Comparison of ENCODE assay signal across 17 mouse cellular contexts in the genomic region with DNA sequence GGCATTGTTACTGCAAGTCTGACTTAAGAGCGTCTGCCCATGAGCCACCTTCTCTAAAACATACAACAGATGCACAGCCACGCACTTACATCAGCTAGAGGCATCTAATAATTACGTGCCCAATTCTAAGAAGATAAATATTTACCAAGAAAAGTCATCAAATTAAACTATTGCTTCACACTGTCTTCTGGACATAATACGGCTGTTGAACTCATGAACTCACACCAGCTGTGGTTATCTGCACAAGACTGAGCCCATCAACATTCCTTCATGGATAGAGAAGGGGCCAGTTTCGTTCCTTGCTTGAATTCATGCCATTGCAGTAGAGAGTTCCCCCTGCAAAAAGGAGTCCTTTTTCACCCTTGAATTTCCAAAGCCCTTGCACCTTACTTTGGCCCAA. TPM values are rescaled to one million over a fixed set of nuclear protein-coding genes. Genes with fewer than 3 reads are reported as not detected.
DNase-seq lines count a peak whose midpoint lies in the region; ATAC-seq and TF ChIP-seq lines count a peak whose summit lies in the region.
"Had no signal": no experiment of that assay in that cellular context is flagged by ENCODE, and none has a peak within 500 bp of the region (broad histone marks: within the 10 kb centered on the region; RNA-seq: fewer than 3 reads in every experiment).

No protein-coding gene starts in this region.

- ATAC-seq in kidney, embryonic 15.5 days (replicated peaks; ENCODE audit: low FRiP score) = no peak
- ATAC-seq in kidney, embryonic 14.5 days (ENCODE audit: low FRiP score, low TSS enrichment) = no peak
- peak; percentile 89 for ATAC-seq in lung, postnatal 0 days
- peak; percentile 52; the same call in 1 of the 2 replicates for ATAC-seq in stomach, embryonic 16.5 days (ENCODE audit: insufficient read depth, low FRiP score)
- ATAC-seq in forebrain, embryonic 15.5 days (replicated peaks) = no peak
- ATAC-seq: forebrain, embryonic 13.5 days had no signal

- peak overlapping the region; percentile 10 for H3K4me3 ChIP-seq in heart, embryonic 10.5 days
- no peak overlapping the region for H3K4me3 ChIP-seq in kidney, embryonic 15.5 days (replicated peaks)
- no peak overlapping the region for H3K4me3 ChIP-seq in kidney, embryonic 14.5 days (ENCODE audit: low read length)
- no peak overlapping the region for H3K4me3 ChIP-seq in lung, postnatal 0 days (ENCODE audit: low read depth, low read length)
- no peak overlapping the region for H3K4me3 ChIP-seq in stomach, embryonic 16.5 days (replicated peaks; ENCODE audit: low read length)
- H3K4me3 ChIP-seq in forebrain, embryonic 15.5 days = no peak overlapping the region
- H3K4me3 ChIP-seq: forebrain, embryonic 13.5 days; hindbrain, embryonic 15.5 days; limb, embryonic 13.5 days; liver, embryonic 15.5 days; midbrain, embryonic 10.5 days had no signal

- TF ChIP-seq EP300 in lung, postnatal 0 days (IDR thresholded peaks at IDR 0.05) = peak; percentile 88

- H3K36me3 ChIP-seq in heart, embryonic 10.5 days = 0 out of 2 replicates have a peak, but pooled peaks cover 8% of the 10 kb centered on the region
- 0 out of 2 replicates have a peak, but pooled peaks cover 4% of the 10 kb centered on the region for H3K36me3 ChIP-seq in kidney, embryonic 15.5 days
- no peaks in the 10 kb centered on the region for H3K36me3 ChIP-seq in kidney, embryonic 14.5 days (ENCODE audit: control insufficient read depth, insufficient read depth, low read length)
- H3K36me3 ChIP-seq in lung, postnatal 0 days (ENCODE audit: insufficient read depth, low read length) = no peaks in the 10 kb centered on the region
- no peaks in the 10 kb centered on the region for H3K36me3 ChIP-seq in stomach, embryonic 16.5 days (ENCODE audit: control insufficient read depth, insufficient read depth, low read length)
- H3K36me3 ChIP-seq in forebrain, embryonic 15.5 days = no peaks in the 10 kb centered on the region
- H3K36me3 ChIP-seq: hindbrain, embryonic 15.5 days had no signal

- H3K9me3 ChIP-seq in heart, embryonic 10.5 days = no peaks in the 10 kb centered on the region
- no peaks in the 10 kb centered on the region for H3K9me3 ChIP-seq in kidney, embryonic 15.5 days (replicated peaks)
- no peaks in the 10 kb centered on the region for H3K9me3 ChIP-seq in kidney, embryonic 14.5 days (ENCODE audit: control insufficient read depth, low read length)
- no peaks in the 10 kb centered on the region for H3K9me3 ChIP-seq in lung, postnatal 0 days (ENCODE audit: low read length)
- no peaks in the 10 kb centered on the region for H3K9me3 ChIP-seq in stomach, embryonic 16.5 days (replicated peaks; ENCODE audit: control insufficient read depth, low read length)
- no peaks in the 10 kb centered on the region for H3K9me3 ChIP-seq in forebrain, embryonic 15.5 days
- H3K9me3 ChIP-seq: forebrain, embryonic 13.5 days; hindbrain, embryonic 15.5 days; limb, embryonic 13.5 days; liver, embryonic 15.5 days; midbrain, embryonic 10.5 days had no signal

- H3K27ac ChIP-seq in heart, embryonic 10.5 days = peak overlapping the region; percentile 56
- H3K27ac ChIP-seq in kidney, embryonic 15.5 days = 0 out of 2 replicates have a peak overlapping the region, but pooled peaks have one; percentile 8
- no peak overlapping the region for H3K27ac ChIP-seq in kidney, embryonic 14.5 days (ENCODE audit: low read depth, low read length)
- peak overlapping the region; percentile 54 for H3K27ac ChIP-seq in lung, postnatal 0 days (ENCODE audit: low read length)
- 0 out of 2 replicates have a peak overlapping the region, but pooled peaks have one; percentile 9 for H3K27ac ChIP-seq in stomach, embryonic 16.5 days (ENCODE audit: low read length)
- H3K27ac ChIP-seq in forebrain, embryonic 15.5 days (replicated peaks) = no peak overlapping the region
- H3K27ac ChIP-seq: forebrain, embryonic 13.5 days; hindbrain, embryonic 15.5 days; limb, embryonic 13.5 days; liver, embryonic 15.5 days; midbrain, embryonic 10.5 days had no signal

- H3K9ac ChIP-seq in kidney, embryonic 15.5 days = no peak overlapping the region
- no peak overlapping the region for H3K9ac ChIP-seq in kidney, embryonic 14.5 days (ENCODE audit: low read depth, low read length)
- no peak overlapping the region for H3K9ac ChIP-seq in lung, postnatal 0 days (replicated peaks; ENCODE audit: low read depth)
- no peak overlapping the region for H3K9ac ChIP-seq in stomach, embryonic 16.5 days (ENCODE audit: low read length)
- H3K9ac ChIP-seq in forebrain, embryonic 15.5 days (replicated peaks) = no peak overlapping the region
- H3K9ac ChIP-seq: forebrain, embryonic 13.5 days; hindbrain, embryonic 15.5 days; limb, embryonic 13.5 days; liver, embryonic 15.5 days had no signal

- WGBS in heart, embryonic 10.5 days = 59% methylated on average over 5 of the region's 5 CpGs
- 53% methylated on average over 5 of the region's 5 CpGs for WGBS in kidney, embryonic 15.5 days
- 67% methylated on average over 5 of the region's 5 CpGs for WGBS in kidney, embryonic 14.5 days
- 35% methylated on average over 5 of the region's 5 CpGs for WGBS in lung, postnatal 0 days
- WGBS in stomach, embryonic 16.5 days = 30% methylated on average over 5 of the region's 5 CpGs
- WGBS in forebrain, embryonic 15.5 days = 86% methylated on average over 5 of the region's 5 CpGs

- TF ChIP-seq CTCF in lung, postnatal 0 days (IDR thresholded peaks at IDR 0.05) = no peak

- intact Hi-C loops in heart, postnatal 25 days (cut with DNase I) = no loop called here

- H3K4me2 ChIP-seq in kidney, embryonic 15.5 days = no peak overlapping the region
- H3K4me2 ChIP-seq in kidney, embryonic 14.5 days (replicated peaks; ENCODE audit: low read depth, low read length) = no peak overlapping the region
- H3K4me2 ChIP-seq in lung, postnatal 0 days (replicated peaks; ENCODE audit: low read depth, low read length) = no peak overlapping the region
- H3K4me2 ChIP-seq in stomach, embryonic 16.5 days (ENCODE audit: low read depth, low read length) = no peak overlapping the region
- no peak overlapping the region for H3K4me2 ChIP-seq in forebrain, embryonic 15.5 days (replicated peaks)
- H3K4me2 ChIP-seq: forebrain, embryonic 13.5 days; hindbrain, embryonic 15.5 days; limb, embryonic 13.5 days; liver, embryonic 15.5 days had no signal

- H3K27me3 ChIP-seq in heart, embryonic 10.5 days (ENCODE audit: insufficient read depth, poor library complexity, severe bottlenecking) = no peaks in the 10 kb centered on the region
- H3K27me3 ChIP-seq in kidney, embryonic 15.5 days = no peaks in the 10 kb centered on the region
- no peaks in the 10 kb centered on the region for H3K27me3 ChIP-seq in kidney, embryonic 14.5 days (ENCODE audit: control insufficient read depth, insufficient read depth, low read length)
- H3K27me3 ChIP-seq in lung, postnatal 0 days (replicated peaks; ENCODE audit: insufficient read depth, low read length) = no peaks in the 10 kb centered on the region
- no peaks in the 10 kb centered on the region for H3K27me3 ChIP-seq in stomach, embryonic 16.5 days (ENCODE audit: control insufficient read depth, insufficient read depth, low read length)
- no peaks in the 10 kb centered on the region for H3K27me3 ChIP-seq in forebrain, embryonic 15.5 days
- H3K27me3 ChIP-seq: forebrain, embryonic 13.5 days; hindbrain, embryonic 15.5 days; limb, embryonic 13.5 days; liver, embryonic 15.5 days had no signal

- DNase-seq in heart, embryonic 10.5 days (ENCODE audit: low spot score) = no peak
- DNase-seq in heart, postnatal 25 days (ENCODE audit: low spot score) = no peak
- peak; percentile 85 for DNase-seq in lung, postnatal 0 days (ENCODE audit: low spot score)
- DNase-seq in lung, postnatal 14 days = no peak
- DNase-seq: adrenal gland, postnatal 14 days; cerebellum, adult 11-12 months; cerebellum, postnatal 25 days; thymus, postnatal 14 days had no signal

- peaks cover 41% of the 10 kb centered on the region for H3K4me1 ChIP-seq in heart, embryonic 10.5 days
- peaks cover 15% of the 10 kb centered on the region for H3K4me1 ChIP-seq in kidney, embryonic 15.5 days
- H3K4me1 ChIP-seq in kidney, embryonic 14.5 days (ENCODE audit: control insufficient read depth, insufficient read depth, low read length) = peaks cover 17% of the 10 kb centered on the region
- H3K4me1 ChIP-seq in lung, postnatal 0 days (ENCODE audit: insufficient read depth, low read depth, low read length) = peaks cover 11% of the 10 kb centered on the region
- H3K4me1 ChIP-seq in stomach, embryonic 16.5 days (ENCODE audit: control insufficient read depth, insufficient read depth, low read length) = peaks cover 14% of the 10 kb centered on the region
- H3K4me1 ChIP-seq in forebrain, embryonic 15.5 days = peaks cover 14% of the 10 kb centered on the region
- H3K4me1 ChIP-seq: midbrain, embryonic 10.5 days had no signal

RNA-seq across cellular contexts. Expression of a gene that starts 28.3 kb away (rescaled TPM):
- 8.8 and 9.4 TPM in 2 replicates for polyA plus RNA-seq in heart, embryonic 10.5 days (2016; fragmentation: Nextera tagmentation; extraction: Ambion mirVana)
- 10 to 100 TPM; 32.0 to 33.8 TPM for total RNA-seq in heart, postnatal 25 days (2021)
- 12.4 and 13.6 TPM in 2 replicates for polyA plus RNA-seq in kidney, embryonic 15.5 days (2015; fragmentation: Nextera tagmentation; extraction: Ambion mirVana)
- 16.3 and 18.4 TPM in 2 replicates for polyA plus RNA-seq in kidney, embryonic 14.5 days (2014; fragmentation: Nextera tagmentation; extraction: Ambion mirVana)
- 13.3 and 15.6 TPM in 2 replicates for polyA plus RNA-seq in lung, postnatal 0 days (2015; fragmentation: Nextera tagmentation; extraction: Ambion mirVana)
- polyA plus RNA-seq in stomach, embryonic 16.5 days (2015; fragmentation: Nextera tagmentation; extraction: Ambion mirVana) = 7.3 and 7.8 TPM in 2 replicates
- 22.9 and 26.8 TPM in 2 replicates for polyA plus RNA-seq in forebrain, embryonic 15.5 days (2015; fragmentation: Nextera tagmentation; extraction: Ambion mirVana)

Comparison
In these comparisons a context has a peak if more than half of its experiments do, and no peak if none do; other contexts are left out.
1. H3K27ac ChIP-seq: peak in heart, embryonic 10.5 days (single experiment), kidney, embryonic 15.5 days (single experiment), lung, postnatal 0 days (single experiment) and stomach, embryonic 16.5 days (single experiment); none in kidney, embryonic 14.5 days (single experiment) and forebrain, embryonic 15.5 days (single experiment).
2. ATAC-seq: peak in lung, postnatal 0 days (single experiment) and stomach, embryonic 16.5 days (single experiment); none in kidney, embryonic 15.5 days (single experiment), kidney, embryonic 14.5 days (single experiment) and forebrain, embryonic 15.5 days (single experiment).